Mouse (Mus musculus) brain, embryonic 14.5 days (tissue): Measurements from ENCODE around the gene Nxpe4.

Experiments used
- CTCF ChIP-seq: fragments of 200-500 bp; IDR thresholded peaks from 2 replicates; pipeline ENCODE4 v1.5.1; 2012; ENCODE audit warnings: inconsistent platforms, mild to moderate bottlenecking, moderate library complexity, borderline replicate concordance; ENCODE audit not compliant: insufficient read depth, insufficient read length; ENCODE audit errors: extremely low read depth
- POLR2A ChIP-seq: fragments of 200-500 bp; IDR thresholded peaks from 2 replicates; pipeline ENCODE4 v1.6.1; 2012; ENCODE audit warnings: mild to moderate bottlenecking, inconsistent platforms, borderline replicate concordance; ENCODE audit not compliant: poor library complexity, insufficient read depth, insufficient read length, severe bottlenecking; ENCODE audit errors: extremely low read depth

GRCm38 (mm10) chr9:48242756-48243155, 80.9 kb downstream of the Nxpe4 start:
- TF ChIP-seq CTCF (no peak), POLR2A (no peak)
